Mouse (Mus musculus) ES-E14 (cell line): ENCODE measurements at regions not wholly inside any gene's neighbourhood (a gene's known extent, or its start where the extent isn't known, plus 50 kb on each side); places are given as distances from the start of the nearest gene placed in this dataset.

Source experiments
- CHD2 ChIP-seq: IDR thresholded peaks from 2 replicates; pipeline ENCODE4 v1.6.1; 2014; ENCODE audit warnings: mild to moderate bottlenecking, low read depth, low read length, inconsistent platforms
- HCFC1 ChIP-seq: IDR thresholded peaks from 2 replicates; pipeline ENCODE4 v1.6.1; 2012; ENCODE audit warnings: low read length, inconsistent platforms, borderline replicate concordance; ENCODE audit not compliant: insufficient read depth
- ZNF384 ChIP-seq: IDR thresholded peaks from 2 replicates; pipeline ENCODE4 v1.6.1; 2012; ENCODE audit warnings: low read depth, low read length, inconsistent platforms

- TF ChIP-seq HCFC1 (no peak), ZNF384 (no peak), CHD2 (no peak)
Observed at GRCm38 (mm10) chr8:107887333-107887732, 55.1 kb upstream of the Zfhx3 start.
